Mouse (Mus musculus) adrenal gland, adult 18-20 months (tissue): ENCODE measurements at regions not wholly inside any gene's neighbourhood (a gene's known extent, or its start where the extent isn't known, plus 50 kb on each side); places are given as distances from the start of the nearest gene placed in this dataset.
"Not testable (repeated sequence)": the region's sequence is repeated elsewhere in the genome, so short reads cannot be mapped to it uniquely, and the experiment has no call there.

ENCODE experiments used
- DNase-seq, 2 experiments: peaks; one replicate each; pipeline ENCODE4 v3.0.0; 2021 to 2022; ENCODE audit warnings: low spot score in 2 of 2

DNA sequence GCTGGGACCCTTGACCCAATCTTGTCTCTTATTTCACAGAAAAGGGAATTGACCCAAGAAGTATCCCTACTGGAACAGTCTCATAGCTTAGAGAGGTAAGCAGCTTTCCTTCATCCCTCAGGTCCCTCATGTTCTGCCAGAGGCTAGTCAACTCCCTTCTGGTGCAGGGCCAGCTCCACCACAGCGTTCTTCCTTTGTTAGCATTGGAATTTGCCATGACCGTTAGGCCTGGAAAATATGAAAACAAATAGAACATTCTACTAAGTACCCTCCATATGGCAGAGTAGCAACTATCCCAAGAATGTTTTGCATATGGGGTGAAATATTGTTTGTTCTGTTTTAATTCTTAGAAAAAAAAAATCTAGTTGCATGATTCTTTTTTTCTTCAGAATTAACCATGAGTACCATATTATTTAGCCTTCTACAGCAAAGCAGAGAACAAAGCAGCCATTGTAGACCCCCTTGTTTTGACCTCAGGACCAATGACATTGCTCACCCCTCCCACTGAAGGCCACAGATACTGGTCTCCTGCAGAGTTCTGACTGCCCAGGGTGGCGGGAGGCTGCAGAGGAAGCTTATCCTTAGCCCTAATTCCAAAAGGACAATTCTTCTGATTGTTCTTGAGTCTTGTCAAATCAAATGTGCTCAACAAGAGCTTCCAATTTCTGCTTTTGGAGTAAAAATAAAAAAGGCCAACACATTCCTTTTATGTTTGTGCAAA, 78.1 kb upstream of the Ehbp1 start:
- no peak for DNase-seq

DNA sequence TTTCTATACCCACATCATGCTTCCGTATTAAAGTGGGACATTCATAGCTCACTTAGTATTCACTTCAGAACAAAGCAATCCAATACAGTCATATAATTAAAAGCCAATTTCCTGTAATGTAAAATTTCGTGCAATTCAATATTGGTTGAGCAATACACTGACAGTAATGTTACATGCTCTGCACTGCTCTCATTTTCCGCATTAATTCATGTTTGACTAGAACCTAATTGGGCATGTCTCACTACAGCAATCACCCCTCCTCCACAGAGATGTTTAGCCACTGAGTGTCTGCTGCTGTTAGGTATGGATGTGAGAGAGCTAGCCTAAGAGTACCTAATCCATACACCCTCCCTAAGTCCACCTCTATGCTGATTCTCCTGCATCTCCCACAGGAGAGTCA, 79.7 kb upstream of the Ehbp1 start:
- no peak for DNase-seq

DNA sequence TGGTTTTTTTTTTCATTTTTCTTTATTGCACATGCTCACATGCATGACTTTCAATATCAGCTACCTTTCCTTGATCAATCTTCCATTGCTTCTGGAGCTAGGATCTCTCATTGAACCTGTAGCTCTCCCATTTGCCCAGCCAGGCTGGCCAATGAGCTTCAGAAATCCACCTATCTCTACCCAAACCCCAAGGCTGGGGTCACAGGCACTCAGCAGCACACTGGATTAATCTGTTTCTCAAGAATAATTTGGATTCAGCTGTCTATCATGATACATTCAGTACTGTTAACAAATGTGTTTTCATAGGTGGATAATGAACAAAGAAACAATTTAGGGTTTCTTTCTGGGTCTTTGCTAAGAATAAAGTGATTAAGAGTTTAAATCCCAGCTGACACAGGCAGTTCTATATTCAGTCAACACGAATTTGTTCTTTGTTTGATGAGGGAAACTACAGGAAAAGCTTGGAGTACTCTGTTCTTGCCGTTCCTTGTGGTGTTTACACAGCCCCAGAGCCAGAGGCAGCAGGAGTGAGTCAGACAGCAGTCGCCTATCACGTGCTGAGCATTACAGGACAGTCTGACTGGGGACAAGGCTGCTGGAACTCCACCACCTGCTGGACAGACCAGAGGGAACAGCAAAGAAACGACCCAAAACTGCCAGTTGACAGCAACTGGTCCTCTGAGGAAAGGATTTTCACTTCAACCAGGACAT, 74.6 kb upstream of the Tmem17 start:
- peak; percentile 38 to 42 for DNase-seq

- no peak for DNase-seq
These were observed 74.1 kb upstream of the Tmem17 start for GRCm38 (mm10) chr11:22437851-22438215.

GRCm38 (mm10) chr11:22438441-22439066, 73.3 kb upstream of the Tmem17 start:
- DNase-seq: no peak

DNA sequence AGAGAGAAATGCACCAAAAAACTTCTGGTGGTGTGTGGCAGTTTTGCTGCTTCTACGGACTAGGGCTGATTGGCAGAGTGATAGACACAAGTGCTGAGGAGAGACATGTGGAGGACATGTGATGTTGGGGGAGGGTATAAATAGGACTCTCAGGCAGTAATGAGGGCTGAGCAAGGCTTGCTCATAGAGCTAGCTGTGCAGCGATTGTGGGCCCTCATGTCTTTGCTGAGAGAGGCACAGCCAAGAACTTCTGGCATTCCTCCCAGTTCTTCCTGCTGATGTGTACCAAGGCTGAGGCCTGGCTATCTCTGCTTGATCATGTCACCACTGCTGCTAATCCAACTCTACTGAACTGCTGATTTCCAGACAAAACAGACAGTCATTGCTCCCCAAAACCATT, 71.4 kb upstream of the Tmem17 start:
- peak; percentile 18 to 25 for DNase-seq

DNA sequence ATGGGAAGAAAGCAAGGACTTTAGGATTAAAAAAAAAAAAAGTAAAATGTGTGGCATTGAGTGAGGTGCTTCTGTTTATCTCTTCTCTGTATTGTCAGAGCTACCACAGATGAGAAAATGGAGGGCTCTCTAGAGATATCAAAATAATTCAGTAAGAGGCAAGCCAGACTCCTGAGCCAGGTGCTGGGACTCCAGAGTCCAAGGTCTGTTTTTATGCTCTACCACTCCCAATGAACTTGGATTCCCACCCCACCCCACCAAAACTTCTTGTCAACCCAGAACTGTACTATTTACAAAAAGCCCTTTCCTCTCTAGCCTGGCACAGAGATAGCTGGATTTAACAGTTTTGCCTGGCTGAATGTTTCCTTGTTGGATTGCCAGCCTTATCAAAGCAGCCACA, 58.7 kb upstream of the Tmem17 start:
- DNase-seq: no peak

- DNase-seq: no peak
These were observed 55.6 kb upstream of the Tmem17 start for GRCm38 (mm10) chr11:22456286-22456685.

DNA sequence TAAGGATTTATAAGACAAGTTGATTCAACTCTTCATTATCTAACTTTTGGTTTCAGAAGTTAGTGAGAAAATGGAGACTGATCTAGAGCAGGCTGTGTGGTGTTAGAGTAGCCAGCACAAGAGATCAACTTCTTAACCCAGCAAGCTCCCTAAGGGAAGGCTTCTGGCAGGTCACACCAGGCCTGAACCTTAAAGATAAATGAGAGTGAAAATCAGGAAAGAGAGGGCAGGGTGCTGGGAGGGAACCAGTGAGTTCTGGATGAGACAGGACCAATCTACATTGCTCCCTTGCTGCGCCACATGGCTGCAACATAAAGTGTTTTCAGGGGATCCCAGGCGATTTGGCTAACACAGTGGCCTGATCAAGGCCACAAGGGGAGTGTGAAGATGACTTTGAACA, 54.7 kb upstream of the Tmem17 start:
- no peak for DNase-seq

GRCm38 (mm10) chr11:22458951-22459703, 52.8 kb upstream of the Tmem17 start:
- no peak for DNase-seq

DNA sequence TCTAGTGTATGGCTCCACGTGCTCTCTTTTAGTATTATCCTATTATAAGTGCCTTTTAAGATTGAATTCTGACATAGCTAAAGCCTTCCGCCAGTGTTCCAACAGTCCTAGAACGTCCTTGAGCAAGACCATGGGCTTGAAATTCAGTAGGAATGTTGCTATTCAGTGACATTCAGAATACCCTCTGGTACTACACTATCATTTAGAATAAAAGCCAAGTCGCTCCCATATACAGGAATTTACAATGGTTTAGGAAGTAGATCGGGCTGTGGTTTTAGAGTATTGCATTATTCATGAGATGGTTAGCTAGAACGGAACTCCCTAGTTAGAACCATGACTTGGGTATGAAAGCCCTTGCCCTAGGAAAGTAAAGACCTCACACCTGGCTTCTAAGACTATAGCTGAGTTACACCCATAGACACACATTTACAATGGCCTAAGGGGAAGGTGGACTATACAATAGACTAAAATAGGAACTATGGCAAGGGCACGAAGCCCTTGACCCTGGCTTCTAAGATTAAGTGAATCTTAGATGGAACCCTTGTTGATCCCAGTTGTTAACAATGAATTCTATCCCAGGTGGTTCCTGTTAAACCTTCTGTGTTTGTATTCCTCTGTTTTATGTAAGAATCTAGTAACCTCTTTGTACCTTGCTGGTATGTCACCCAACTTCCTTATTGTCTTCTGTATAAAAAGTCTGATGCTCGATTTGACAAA, 50.7 kb upstream of the Tmem17 start:
- not testable (repeated sequence) for DNase-seq
